Mouse (Mus musculus): ENCODE results near the gene Crlf1. TPM values are rescaled to one million over a fixed set of nuclear protein-coding genes. Genes with fewer than 3 reads are reported as not detected.
A peak's percentile ranks its signal among the peaks of the same experiment; 100 is the strongest.

Gene Crlf1
- polyA plus RNA-seq, 1 experiment from 2014 or later: 6.3 TPM

- Histone ChIP-seq H3K9me3 (ENCODE audit: control insufficient read depth, low read length) (no peaks in the 10 kb centered on the region), H3K27ac (no peak overlapping the region), H3K27me3 (ENCODE audit: control insufficient read depth, insufficient read depth, low read length) (no peaks in the 10 kb centered on the region), H3K9ac (no peak overlapping the region), H3K36me3 (replicated peaks; ENCODE audit: control insufficient read depth, insufficient read depth) (peaks cover 63% of the 10 kb centered on the region), H3K4me1 (replicated peaks; ENCODE audit: control insufficient read depth, insufficient read depth, low read length) (peaks cover 7% of the 10 kb centered on the region), H3K4me2 (replicated peaks) (no peak overlapping the region), H3K4me3 (replicated peaks; ENCODE audit: low read length) (no peak overlapping the region)
- no peak for ATAC-seq (ENCODE audit: low FRiP score)
- no peak for DNase-seq (ENCODE audit: low spot score)
- 89% methylated on average over 2 of the region's 2 CpGs for WGBS
Measured at GRCm38 (mm10) chr8:70535701-70536100, 42.7 kb downstream of the Crlf1 start.

DNA sequence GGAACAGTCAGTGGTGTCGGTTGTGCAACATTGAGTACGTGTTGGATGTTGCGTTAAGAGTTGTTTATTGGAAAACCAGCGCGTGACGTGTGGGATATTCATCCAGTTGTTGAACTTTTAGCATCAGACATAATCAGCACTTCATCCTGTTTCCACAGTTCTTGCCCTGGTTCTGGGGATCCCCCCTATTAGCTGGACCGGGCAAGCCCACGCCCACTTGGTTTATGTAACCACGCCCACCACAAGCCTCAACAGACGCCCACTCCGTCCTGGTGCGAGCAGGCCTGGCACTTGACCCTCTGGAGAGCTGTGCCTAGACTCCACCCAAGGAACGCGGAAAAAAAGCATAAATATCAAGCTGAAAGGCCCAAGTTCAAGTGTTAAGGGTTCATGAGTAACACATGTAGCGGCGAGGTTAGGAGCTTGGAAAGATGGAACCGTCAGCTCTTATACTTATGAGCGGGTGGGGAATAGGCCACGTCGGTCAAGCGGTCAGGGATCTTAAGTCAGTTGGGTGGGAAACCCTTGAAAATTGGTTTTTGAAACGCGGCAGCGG is 45.1 kb downstream of the Crlf1 start:
- WGBS: 15% methylated on average over 24 of the region's 24 CpGs
- no peak for DNase-seq (ENCODE audit: low spot score)
- no peaks in the 10 kb centered on the region for H3K27me3 ChIP-seq (ENCODE audit: control insufficient read depth, insufficient read depth, low read length)
- H3K4me1 ChIP-seq (replicated peaks; ENCODE audit: control insufficient read depth, insufficient read depth, low read length): peaks cover 15% of the 10 kb centered on the region
- no peaks in the 10 kb centered on the region for H3K9me3 ChIP-seq (ENCODE audit: control insufficient read depth, low read length)
- peak overlapping the region; percentile 93 for H3K4me2 ChIP-seq (replicated peaks)
- H3K27ac ChIP-seq: peak overlapping the region; percentile 88; the same call in 1 of the 2 replicates
- H3K4me3 ChIP-seq (replicated peaks; ENCODE audit: low read length): peak overlapping the region; percentile 55
- H3K36me3 ChIP-seq (replicated peaks; ENCODE audit: control insufficient read depth, insufficient read depth): peaks cover 39% of the 10 kb centered on the region
- H3K9ac ChIP-seq: peak overlapping the region; percentile 40; the same call in 1 of the 2 replicates
- no peak; the same call in 1 of the 2 replicates for ATAC-seq (ENCODE audit: low FRiP score)

- WGBS: 0% methylated on average over 32 of the region's 32 CpGs
- DNase-seq (ENCODE audit: low spot score) (peak; percentile 100), ATAC-seq (ENCODE audit: low FRiP score) (peak; percentile 84)
- Histone ChIP-seq H3K9me3 (ENCODE audit: control insufficient read depth, low read length) (no peaks in the 10 kb centered on the region), H3K27me3 (ENCODE audit: control insufficient read depth, insufficient read depth, low read length) (no peaks in the 10 kb centered on the region), H3K4me2 (replicated peaks) (peak overlapping the region; percentile 93), H3K36me3 (replicated peaks; ENCODE audit: control insufficient read depth, insufficient read depth) (peaks cover 34% of the 10 kb centered on the region), H3K9ac (peak overlapping the region; percentile 52), H3K27ac (peak overlapping the region; percentile 88), H3K4me1 (replicated peaks; ENCODE audit: control insufficient read depth, insufficient read depth, low read length) (peaks cover 15% of the 10 kb centered on the region), H3K4me3 (replicated peaks; ENCODE audit: low read length) (peak overlapping the region; percentile 55)
Measured at GRCm38 (mm10) chr8:70538633-70539076, 45.7 kb downstream of the Crlf1 start.

DNA sequence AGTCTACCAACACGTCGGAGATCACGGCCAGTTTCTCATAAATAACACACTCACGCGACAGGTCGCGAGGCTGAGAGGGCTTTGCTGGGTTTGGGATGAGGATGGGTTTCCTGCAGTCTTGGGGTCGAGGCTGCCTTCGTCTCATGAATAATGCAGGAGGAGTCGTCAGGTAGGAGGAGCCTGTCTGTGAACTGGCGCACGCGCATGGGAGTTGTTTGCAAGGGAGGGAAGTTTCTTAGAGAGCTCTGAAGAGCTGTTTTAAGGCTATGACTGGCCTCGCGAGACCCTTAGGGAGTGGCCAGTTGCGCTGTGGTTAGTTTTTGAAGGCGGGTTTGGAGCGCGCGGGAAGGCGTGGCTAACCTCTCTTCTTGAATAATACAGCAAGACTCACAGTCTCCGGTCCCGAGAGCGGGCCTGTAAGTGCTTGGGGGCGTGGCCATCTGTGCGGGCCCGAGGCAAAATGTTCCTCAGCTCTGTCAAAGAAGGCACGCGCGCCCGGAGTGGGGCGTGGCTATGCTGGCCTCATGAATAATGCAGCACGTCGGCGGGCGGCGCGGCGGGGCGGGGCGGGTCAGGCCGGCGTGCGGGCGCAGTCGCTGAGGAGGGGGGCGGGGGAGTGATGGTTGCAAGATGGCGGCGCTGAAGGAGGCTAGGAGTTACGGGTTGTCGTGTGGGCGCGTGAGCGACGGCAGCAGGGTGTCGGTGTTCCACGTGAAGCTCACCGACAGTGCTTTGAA is 46.3 kb downstream of the Crlf1 start, which contains the start of gene Ell:
TSS of gene Ell (plus strand) at position 381 of the 737 bp plus-strand sequence.
- DNase-seq (ENCODE audit: low spot score): peak; percentile 98
- Histone ChIP-seq H3K27ac (peak within 1 kb of the TSS; percentile 88), H3K4me3 (replicated peaks; ENCODE audit: low read length) (peak within 1 kb of the TSS; percentile 55), H3K9ac (peak within 1 kb of the TSS; percentile 72), H3K4me2 (replicated peaks) (peak within 1 kb of the TSS; percentile 93), H3K27me3 (ENCODE audit: control insufficient read depth, insufficient read depth, low read length) (no peaks in the 10 kb centered on the region), H3K36me3 (replicated peaks; ENCODE audit: control insufficient read depth, insufficient read depth) (peaks cover 28% of the 10 kb centered on the region), H3K9me3 (ENCODE audit: control insufficient read depth, low read length) (no peaks in the 10 kb centered on the region), H3K4me1 (replicated peaks; ENCODE audit: control insufficient read depth, insufficient read depth, low read length) (peaks cover 15% of the 10 kb centered on the region)
- under 1% methylated on average over 58 of the region's 58 CpGs for WGBS
- ATAC-seq (ENCODE audit: low FRiP score): peak; percentile 88

DNA sequence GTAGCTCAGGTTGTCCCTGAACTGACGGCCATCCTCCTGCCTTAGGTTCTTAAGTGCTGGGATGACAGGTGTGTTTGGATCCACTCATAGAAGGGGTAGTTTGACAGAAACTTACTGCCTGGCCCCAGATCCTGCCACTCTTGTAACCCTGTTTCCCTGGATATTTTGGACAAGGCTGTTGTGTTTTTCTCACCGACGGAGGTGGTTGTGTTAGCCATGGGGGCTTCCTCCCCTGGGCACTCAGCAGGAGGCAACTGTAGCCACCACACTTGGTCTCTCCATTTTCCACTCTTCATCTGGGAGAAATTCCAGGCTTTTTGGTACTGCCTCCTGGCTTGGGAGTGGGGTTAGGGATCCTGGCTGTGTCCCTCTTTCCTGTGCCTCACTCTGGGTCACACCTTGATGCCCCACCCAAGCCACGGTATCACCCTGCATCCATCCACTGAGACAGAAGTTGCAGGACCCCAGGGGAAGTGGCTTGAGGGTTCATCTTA is 47.1 kb downstream of the Crlf1 start:
- no peak for ATAC-seq (ENCODE audit: low FRiP score)
- peak overlapping the region; percentile 93 for H3K4me2 ChIP-seq (replicated peaks)
- no peaks in the 10 kb centered on the region for H3K27me3 ChIP-seq (ENCODE audit: control insufficient read depth, insufficient read depth, low read length)
- peak overlapping the region; percentile 88; the same call in 1 of the 2 replicates for H3K27ac ChIP-seq
- peak overlapping the region; percentile 72 for H3K9ac ChIP-seq
- DNase-seq (ENCODE audit: low spot score): no peak
- H3K36me3 ChIP-seq (replicated peaks; ENCODE audit: control insufficient read depth, insufficient read depth): peaks cover 20% of the 10 kb centered on the region
- H3K4me1 ChIP-seq (replicated peaks; ENCODE audit: control insufficient read depth, insufficient read depth, low read length): peaks cover 15% of the 10 kb centered on the region
- H3K9me3 ChIP-seq (ENCODE audit: control insufficient read depth, low read length): no peaks in the 10 kb centered on the region
- peak overlapping the region; percentile 55 for H3K4me3 ChIP-seq (replicated peaks; ENCODE audit: low read length)
- WGBS: 17% methylated on average over 4 of the region's 4 CpGs

- peaks cover 15% of the 10 kb centered on the region for H3K36me3 ChIP-seq (replicated peaks; ENCODE audit: control insufficient read depth, insufficient read depth)
- H3K4me3 ChIP-seq (replicated peaks; ENCODE audit: low read length): peak overlapping the region; percentile 55
- peak overlapping the region; percentile 93 for H3K4me2 ChIP-seq (replicated peaks)
- no peak for DNase-seq (ENCODE audit: low spot score)
- peak overlapping the region; percentile 72 for H3K9ac ChIP-seq
- 55% methylated on average over 7 of the region's 7 CpGs for WGBS
- no peaks in the 10 kb centered on the region for H3K9me3 ChIP-seq (ENCODE audit: control insufficient read depth, low read length)
- no peak overlapping the region for H3K27ac ChIP-seq
- no peak for ATAC-seq (ENCODE audit: low FRiP score)
- peaks cover 15% of the 10 kb centered on the region for H3K4me1 ChIP-seq (replicated peaks; ENCODE audit: control insufficient read depth, insufficient read depth, low read length)
- no peaks in the 10 kb centered on the region for H3K27me3 ChIP-seq (ENCODE audit: control insufficient read depth, insufficient read depth, low read length)
Measured at GRCm38 (mm10) chr8:70540507-70541071, 47.6 kb downstream of the Crlf1 start.

DNA sequence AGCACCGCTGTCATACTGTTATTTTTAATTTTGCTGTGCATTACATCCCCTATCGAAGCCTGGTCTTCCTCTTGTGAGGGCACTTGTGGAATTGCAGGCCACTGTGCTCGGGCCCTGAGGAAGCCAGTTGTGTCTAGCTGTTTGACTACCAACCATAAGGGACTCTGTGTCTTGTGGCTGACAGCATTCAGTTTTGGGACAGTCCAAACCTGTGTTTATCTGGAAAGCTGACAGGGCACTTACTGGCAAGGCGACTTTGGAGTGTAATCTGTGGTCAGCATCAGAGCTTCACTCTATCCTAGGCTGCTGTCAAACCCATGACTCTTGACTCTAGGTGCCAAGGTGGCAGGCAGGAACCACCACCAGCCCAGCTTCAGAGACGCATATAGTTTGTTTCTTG is 48.1 kb downstream of the Crlf1 start:
- 86% methylated on average over 5 of the region's 5 CpGs for WGBS
- no peak for DNase-seq (ENCODE audit: low spot score)
- Histone ChIP-seq H3K4me1 (replicated peaks; ENCODE audit: control insufficient read depth, insufficient read depth, low read length) (peaks cover 15% of the 10 kb centered on the region), H3K4me2 (replicated peaks) (peak overlapping the region; percentile 93), H3K9ac (0 out of 2 replicates have a peak overlapping the region, but pooled peaks have one; percentile 72), H3K9me3 (ENCODE audit: control insufficient read depth, low read length) (no peaks in the 10 kb centered on the region), H3K36me3 (replicated peaks; ENCODE audit: control insufficient read depth, insufficient read depth) (peaks cover 11% of the 10 kb centered on the region), H3K4me3 (replicated peaks; ENCODE audit: low read length) (0 out of 2 replicates have a peak overlapping the region, but pooled peaks have one; percentile 55), H3K27me3 (ENCODE audit: control insufficient read depth, insufficient read depth, low read length) (no peaks in the 10 kb centered on the region), H3K27ac (no peak overlapping the region)
- ATAC-seq (ENCODE audit: low FRiP score): no peak

GRCm38 (mm10) chr8:70544200-70544687 is 51.3 kb downstream of the Crlf1 start:
- 77% methylated on average over 6 of the region's 6 CpGs for WGBS
- DNase-seq (ENCODE audit: low spot score): no peak
- no peaks in the 10 kb centered on the region for H3K36me3 ChIP-seq (replicated peaks; ENCODE audit: control insufficient read depth, insufficient read depth)
- no peak for ATAC-seq (ENCODE audit: low FRiP score)
- no peak overlapping the region for H3K4me2 ChIP-seq (replicated peaks)
- no peaks in the 10 kb centered on the region for H3K27me3 ChIP-seq (ENCODE audit: control insufficient read depth, insufficient read depth, low read length)
- H3K4me3 ChIP-seq (replicated peaks; ENCODE audit: low read length): no peak overlapping the region
- no peaks in the 10 kb centered on the region for H3K9me3 ChIP-seq (ENCODE audit: control insufficient read depth, low read length)
- no peak overlapping the region for H3K27ac ChIP-seq
- H3K9ac ChIP-seq: no peak overlapping the region
- peaks cover 15% of the 10 kb centered on the region for H3K4me1 ChIP-seq (replicated peaks; ENCODE audit: control insufficient read depth, insufficient read depth, low read length)

DNA sequence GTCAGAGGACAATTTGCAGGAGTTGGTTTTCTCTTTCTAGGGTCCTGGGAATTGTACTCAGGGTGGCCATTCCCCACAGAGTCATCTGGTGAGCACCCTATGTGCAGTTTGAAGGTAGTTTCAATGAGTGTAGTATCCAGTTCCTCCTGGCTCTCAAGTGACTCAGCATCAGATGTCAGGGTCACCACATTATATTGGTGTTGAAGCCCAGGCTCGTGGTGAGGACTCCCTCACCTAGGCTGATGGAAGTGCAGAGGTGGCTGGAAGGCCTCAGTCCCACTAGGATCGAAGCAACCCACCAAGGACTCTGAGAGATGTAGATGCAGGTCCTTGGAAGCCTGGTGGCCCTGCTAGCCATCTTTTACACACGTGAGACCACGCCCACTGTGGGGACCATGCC is 53.5 kb downstream of the Crlf1 start:
- Histone ChIP-seq H3K9ac (no peak overlapping the region), H3K27ac (no peak overlapping the region), H3K4me3 (replicated peaks; ENCODE audit: low read length) (no peak overlapping the region), H3K36me3 (replicated peaks; ENCODE audit: control insufficient read depth, insufficient read depth) (no peaks in the 10 kb centered on the region), H3K4me2 (replicated peaks) (no peak overlapping the region), H3K9me3 (ENCODE audit: control insufficient read depth, low read length) (no peaks in the 10 kb centered on the region), H3K4me1 (replicated peaks; ENCODE audit: control insufficient read depth, insufficient read depth, low read length) (peaks cover 2% of the 10 kb centered on the region; the same call in 1 of the 2 replicates), H3K27me3 (ENCODE audit: control insufficient read depth, insufficient read depth, low read length) (no peaks in the 10 kb centered on the region)
- WGBS: 90% methylated on average over 4 of the region's 4 CpGs
- no peak for DNase-seq (ENCODE audit: low spot score)
- no peak for ATAC-seq (ENCODE audit: low FRiP score)

Measured in hindbrain, embryonic 14.5 days (tissue).